Mouse (Mus musculus) myocyte (in vitro differentiated cells): ENCODE data around the gene Fgr. TPM values are rescaled to one million over a fixed set of nuclear protein-coding genes. Genes with fewer than 3 reads are reported as not detected.
A peak's percentile ranks its signal among the peaks of the same experiment; 100 is the strongest.

ENCODE experiments used
- H3K27me3 ChIP-seq: one replicate; pipeline ENCODE4 v1.6.1; 2011; ENCODE audit not compliant: control insufficient read depth, insufficient read depth, insufficient read length
- H3K36me3 ChIP-seq: one replicate; pipeline ENCODE4 v1.6.1; 2011; ENCODE audit not compliant: control insufficient read depth, insufficient read depth
- H3K4me2 ChIP-seq: one replicate; pipeline ENCODE4 v1.6.1; 2011; ENCODE audit warnings: low read depth, control low read depth
- H3K4me3 ChIP-seq: one replicate; pipeline ENCODE4 v1.5.1; 2011; ENCODE audit warnings: mild to moderate bottlenecking, control low read depth, moderate library complexity
- H3K79me2 ChIP-seq: one replicate; pipeline ENCODE4 v1.6.1; 2011; ENCODE audit not compliant: control insufficient read depth, insufficient read depth
- H3ac ChIP-seq: one replicate; pipeline ENCODE4 v1.6.1; 2011; ENCODE audit not compliant: control insufficient read depth, insufficient read length
- CEBPB ChIP-seq: IDR thresholded peaks from 2 replicates; pipeline ENCODE4 v1.6.1; 2011; ENCODE audit warnings: mild to moderate bottlenecking, moderate library complexity; ENCODE audit not compliant: poor library complexity, insufficient read depth, severe bottlenecking
- E2F4 ChIP-seq: IDR thresholded peaks from one replicate; pipeline ENCODE4 v1.6.1; 2011; ENCODE audit warnings: mild to moderate bottlenecking, control low read depth, moderate library complexity; ENCODE audit not compliant: insufficient read depth
- MAX ChIP-seq: IDR thresholded peaks from one replicate; pipeline ENCODE4 v1.6.1; 2011; ENCODE audit warnings: low read depth, mild to moderate bottlenecking, control low read depth
- MYOD1 ChIP-seq, 3 experiments: IDR thresholded peaks; one replicate each; pipeline ENCODE4 v1.6.1; 2011; ENCODE audit warnings: control low read depth in 2 of 3, low read depth in 2 of 3, mild to moderate bottlenecking in 2 of 3, moderate library complexity in 1 of 3; ENCODE audit not compliant: insufficient read length in 2 of 3, control insufficient read depth in 1 of 3
- MYOG ChIP-seq, 3 experiments: IDR thresholded peaks; one replicate each; pipeline ENCODE4 v1.6.1; 2011; ENCODE audit warnings: control low read depth in 2 of 3, low read depth in 2 of 3, mild to moderate bottlenecking in 2 of 3; ENCODE audit not compliant: insufficient read length in 2 of 3, control insufficient read depth in 1 of 3, insufficient read depth in 1 of 3
- POLR2A ChIP-seq: IDR thresholded peaks from one replicate; pipeline ENCODE4 v1.6.1; 2011; ENCODE audit warnings: low read depth, mild to moderate bottlenecking, control low read depth, moderate library complexity; ENCODE audit not compliant: insufficient read length
- POLR2AphosphoS2 ChIP-seq: IDR thresholded peaks from one replicate; pipeline ENCODE4 v1.6.1; 2011; ENCODE audit warnings: low read depth, control low read depth; ENCODE audit not compliant: insufficient read length
- REST ChIP-seq: IDR thresholded peaks from one replicate; pipeline ENCODE4 v1.6.1; 2011; ENCODE audit warnings: mild to moderate bottlenecking, control low read depth, moderate library complexity; ENCODE audit not compliant: insufficient read depth, insufficient read length
- SRF ChIP-seq: IDR thresholded peaks from one replicate; pipeline ENCODE4 v1.6.1; 2011; ENCODE audit warnings: low read depth; ENCODE audit not compliant: control insufficient read depth, insufficient read length
- TCF12 ChIP-seq: IDR thresholded peaks from one replicate; pipeline ENCODE4 v1.6.1; 2011; ENCODE audit warnings: mild to moderate bottlenecking, control low read depth; ENCODE audit not compliant: poor library complexity, insufficient read depth, severe bottlenecking
- TCF3 ChIP-seq: IDR thresholded peaks from one replicate; pipeline ENCODE4 v1.6.1; 2011; ENCODE audit warnings: low read depth, control low read depth; ENCODE audit not compliant: insufficient read length
- USF1 ChIP-seq: IDR thresholded peaks from one replicate; pipeline ENCODE4 v1.6.1; 2011; ENCODE audit warnings: low read depth, mild to moderate bottlenecking, control low read depth, moderate library complexity
- polyA plus RNA-seq: library from polyadenylated mRNA; unstranded; fragments of >200 nt; fragmentation: generic; extraction: Trizol; gene quantifications from one replicate; pipeline ENCODE4 v1.2.1, GENCODE M21; 2012; ENCODE audit warnings: missing spikeins

Fgr gene
- polyA plus RNA-seq, 1 experiment = not detected

GRCm38 (mm10) chr4:133032410-133033095 is 58.7 kb downstream of the Fgr start:
- TF ChIP-seq MYOG (IDR thresholded peaks at IDR 0.05; ENCODE audit: control insufficient read depth in 1 of 3, insufficient read depth in 1 of 3, insufficient read length in 2 of 3, low read depth in 2 of 3) = no peak
- TF ChIP-seq CEBPB = no peak
- no peak for TF ChIP-seq REST
- TF ChIP-seq TCF12 = no peak
- TF ChIP-seq MYOD1 (IDR thresholded peaks at IDR 0.05; ENCODE audit: control insufficient read depth in 1 of 3, insufficient read length in 2 of 3, low read depth in 2 of 3) = no peak
- TF ChIP-seq MAX = no peak
- no peak for TF ChIP-seq E2F4
- no peak for TF ChIP-seq USF1
- no peak for TF ChIP-seq TCF3
- no peak for TF ChIP-seq SRF
- no peak for TF ChIP-seq POLR2AphosphoS2
- no peak for TF ChIP-seq POLR2A
- Histone ChIP-seq H3K27me3 (no peaks in the 10 kb centered on the region), H3ac (no peak overlapping the region), H3K4me3 (no peak overlapping the region), H3K36me3 (peaks cover 13% of the 10 kb centered on the region), H3K4me2 (no peak overlapping the region), H3K79me2 (peaks cover 99% of the 10 kb centered on the region)

DNA sequence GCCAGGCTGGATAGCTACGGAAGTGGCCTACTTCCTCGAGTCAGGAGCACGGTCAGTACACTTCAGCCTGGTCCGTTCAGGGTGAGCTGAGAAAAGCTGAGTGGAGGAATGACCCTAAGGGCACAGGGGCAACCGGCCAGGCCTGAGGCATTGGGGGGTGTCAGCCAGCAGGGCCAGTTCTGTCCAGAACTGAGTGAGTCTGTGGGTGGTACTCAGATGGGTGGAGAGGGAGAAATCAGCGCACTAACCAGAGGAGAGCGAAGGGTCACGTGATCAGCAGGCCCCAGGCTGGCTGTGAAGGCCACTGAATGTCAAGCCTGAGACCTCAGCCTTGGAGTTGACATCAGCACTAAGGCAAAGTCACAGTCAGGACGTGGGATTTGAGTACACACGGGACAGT is 60.6 kb downstream of the Fgr start:
- Histone ChIP-seq H3K4me3 (no peak overlapping the region), H3ac (no peak overlapping the region)

GRCm38 (mm10) chr4:133035446-133035845 is 61.6 kb downstream of the Fgr start:
- no peak for TF ChIP-seq E2F4
- TF ChIP-seq SRF = no peak
- H3K27me3 ChIP-seq = no peaks in the 10 kb centered on the region
- no peak overlapping the region for H3K4me3 ChIP-seq
- peaks cover 86% of the 10 kb centered on the region for H3K79me2 ChIP-seq
- H3K36me3 ChIP-seq = peaks cover 12% of the 10 kb centered on the region
- H3K4me2 ChIP-seq = no peak overlapping the region
- H3ac ChIP-seq = no peak overlapping the region

More for the DNA sequence above, 60.6 kb downstream of the Fgr start:
- H3K79me2 ChIP-seq = peaks cover 87% of the 10 kb centered on the region
- H3K27me3 ChIP-seq = no peaks in the 10 kb centered on the region
- H3K4me2 ChIP-seq = no peak overlapping the region
- TF ChIP-seq MYOG (IDR thresholded peaks at IDR 0.05; ENCODE audit: control insufficient read depth in 1 of 3, insufficient read depth in 1 of 3, insufficient read length in 2 of 3, low read depth in 2 of 3) (no peak), POLR2A (peak; percentile 41)
- H3K36me3 ChIP-seq = peaks cover 9% of the 10 kb centered on the region

GRCm38 (mm10) chr4:133035946-133036345 is 62.1 kb downstream of the Fgr start:
- Histone ChIP-seq H3K36me3 (peaks cover 12% of the 10 kb centered on the region), H3K79me2 (peaks cover 86% of the 10 kb centered on the region), H3K4me2 (no peak overlapping the region), H3K27me3 (no peaks in the 10 kb centered on the region), H3ac (no peak overlapping the region), H3K4me3 (no peak overlapping the region)
- no peak for TF ChIP-seq POLR2A
- TF ChIP-seq MYOG (IDR thresholded peaks at IDR 0.05; ENCODE audit: control insufficient read depth in 1 of 3, insufficient read depth in 1 of 3, insufficient read length in 2 of 3, low read depth in 2 of 3) = no peak

GRCm38 (mm10) chr4:133037293-133037692 is 63.4 kb downstream of the Fgr start:
- H3K4me3 ChIP-seq = no peak overlapping the region
- H3K4me2 ChIP-seq = no peak overlapping the region
- peaks cover 86% of the 10 kb centered on the region for H3K79me2 ChIP-seq
- no peak overlapping the region for H3ac ChIP-seq
- peaks cover 3% of the 10 kb centered on the region for H3K36me3 ChIP-seq
- H3K27me3 ChIP-seq = no peaks in the 10 kb centered on the region
- peak; percentile 11 for TF ChIP-seq POLR2A
- peak in 1 of 3 experiments; percentile 58 for TF ChIP-seq MYOG (IDR thresholded peaks at IDR 0.05; ENCODE audit: control insufficient read depth in 1 of 3, insufficient read depth in 1 of 3, insufficient read length in 2 of 3, low read depth in 2 of 3)
- no peak for TF ChIP-seq CEBPB
- TF ChIP-seq MYOD1 (IDR thresholded peaks at IDR 0.05; ENCODE audit: control insufficient read depth in 1 of 3, insufficient read length in 2 of 3, low read depth in 2 of 3) = peak in 1 of 3 experiments; percentile 69

- peaks cover 86% of the 10 kb centered on the region for H3K79me2 ChIP-seq
- peak overlapping the region; percentile 80 for H3K4me2 ChIP-seq
- no peak for TF ChIP-seq REST
- TF ChIP-seq POLR2AphosphoS2 = no peak
- TF ChIP-seq MYOD1 (IDR thresholded peaks at IDR 0.05; ENCODE audit: control insufficient read depth in 1 of 3, insufficient read length in 2 of 3, low read depth in 2 of 3) = no peak
- TF ChIP-seq MAX = no peak
- no peak for TF ChIP-seq E2F4
- no peak for TF ChIP-seq TCF12
- TF ChIP-seq CEBPB = no peak
- H3ac ChIP-seq = no peak overlapping the region
- H3K36me3 ChIP-seq = peaks cover 3% of the 10 kb centered on the region
- peak overlapping the region; percentile 15 for H3K4me3 ChIP-seq
- H3K27me3 ChIP-seq = no peaks in the 10 kb centered on the region
Measured at GRCm38 (mm10) chr4:133037798-133038197, 63.9 kb downstream of the Fgr start.
